17 mouse cellular contexts compared by ENCODE assay signal in the genomic region with DNA sequence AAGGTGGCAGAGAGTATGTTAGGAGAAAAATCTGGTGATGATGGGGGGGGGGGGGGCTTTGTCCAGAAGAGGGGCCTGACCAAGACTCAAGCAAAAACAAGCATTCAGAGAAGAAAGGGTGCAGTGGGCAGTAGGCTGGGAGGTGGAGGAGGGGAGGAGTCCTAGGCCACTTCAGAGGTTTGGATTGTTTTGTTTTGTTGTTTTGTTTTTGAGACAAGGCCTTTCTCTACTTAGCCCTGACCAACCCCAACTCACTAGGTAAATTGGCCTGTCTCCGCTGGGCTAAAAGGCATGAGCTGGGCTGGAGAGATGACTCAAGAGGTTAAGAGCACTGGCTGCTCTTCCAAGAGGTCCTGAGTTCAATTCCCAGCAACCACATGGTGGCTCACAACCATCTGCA. TPM values are rescaled to one million over a fixed set of nuclear protein-coding genes. Genes with fewer than 3 reads are reported as not detected.
DNase-seq lines count a peak whose midpoint lies in the region; ATAC-seq lines count a peak whose summit lies in the region.
"Had no signal": no experiment of that assay in that cellular context is flagged by ENCODE, and none has a peak within 500 bp of the region (broad histone marks: within the 10 kb centered on the region; RNA-seq: fewer than 3 reads in every experiment).

No protein-coding gene starts in this region.

- no peak overlapping the region for H3K4me2 ChIP-seq in hindbrain, embryonic 13.5 days
- no peak overlapping the region for H3K4me2 ChIP-seq in hindbrain, embryonic 16.5 days (ENCODE audit: low read length)
- no peak overlapping the region for H3K4me2 ChIP-seq in midbrain, embryonic 11.5 days
- no peak overlapping the region for H3K4me2 ChIP-seq in midbrain, embryonic 16.5 days (ENCODE audit: low read length)
- 0 out of 2 replicates have a peak overlapping the region, but pooled peaks have one; percentile 31 for H3K4me2 ChIP-seq in midbrain, embryonic 12.5 days (replicated peaks)
- H3K4me2 ChIP-seq: forebrain, embryonic 15.5 days; liver, embryonic 15.5 days had no signal

- H3K36me3 ChIP-seq in hindbrain, embryonic 13.5 days: peaks cover 13% of the 10 kb centered on the region
- peaks cover 4% of the 10 kb centered on the region; the same call in 1 of the 2 replicates for H3K36me3 ChIP-seq in hindbrain, embryonic 16.5 days (ENCODE audit: control insufficient read depth, insufficient read depth, low read length)
- H3K36me3 ChIP-seq in midbrain, embryonic 11.5 days (ENCODE audit: control insufficient read depth, insufficient read depth, low read length): no peaks in the 10 kb centered on the region
- H3K36me3 ChIP-seq in midbrain, embryonic 16.5 days (ENCODE audit: control insufficient read depth, insufficient read depth, low read length): no peaks in the 10 kb centered on the region
- H3K36me3 ChIP-seq in midbrain, embryonic 12.5 days: peaks cover 9% of the 10 kb centered on the region; the same call in 1 of the 2 replicates
- H3K36me3 ChIP-seq: forebrain, embryonic 15.5 days; liver, embryonic 15.5 days had no signal

- no peak overlapping the region for H3K4me3 ChIP-seq in hindbrain, embryonic 13.5 days
- no peak overlapping the region for H3K4me3 ChIP-seq in hindbrain, embryonic 16.5 days (ENCODE audit: low read length)
- no peak overlapping the region for H3K4me3 ChIP-seq in midbrain, embryonic 11.5 days (ENCODE audit: low read depth, low read length)
- H3K4me3 ChIP-seq in midbrain, embryonic 16.5 days (ENCODE audit: low read depth, low read length): no peak overlapping the region
- no peak overlapping the region for H3K4me3 ChIP-seq in midbrain, embryonic 12.5 days
- H3K4me3 ChIP-seq: embryonic facial prominence, embryonic 13.5 days; forebrain, embryonic 15.5 days; liver, embryonic 15.5 days had no signal

- H3K4me1 ChIP-seq in hindbrain, embryonic 13.5 days (replicated peaks): peaks cover 25% of the 10 kb centered on the region
- peaks cover 14% of the 10 kb centered on the region for H3K4me1 ChIP-seq in hindbrain, embryonic 16.5 days (ENCODE audit: control insufficient read depth, insufficient read depth, low read depth, low read length)
- H3K4me1 ChIP-seq in midbrain, embryonic 11.5 days (ENCODE audit: control insufficient read depth, insufficient read depth, low read length): peaks cover 19% of the 10 kb centered on the region
- peaks cover 12% of the 10 kb centered on the region for H3K4me1 ChIP-seq in midbrain, embryonic 16.5 days (ENCODE audit: control insufficient read depth, insufficient read depth, low read length)
- peaks cover 23% of the 10 kb centered on the region for H3K4me1 ChIP-seq in midbrain, embryonic 12.5 days

- H3K27ac ChIP-seq in hindbrain, embryonic 13.5 days: no peak overlapping the region
- no peak overlapping the region for H3K27ac ChIP-seq in hindbrain, embryonic 16.5 days (ENCODE audit: low read depth, low read length)
- peak overlapping the region; percentile 67 for H3K27ac ChIP-seq in midbrain, embryonic 11.5 days (ENCODE audit: low read depth, low read length)
- H3K27ac ChIP-seq in midbrain, embryonic 16.5 days (ENCODE audit: low read length): no peak overlapping the region
- peak overlapping the region; percentile 76 for H3K27ac ChIP-seq in midbrain, embryonic 12.5 days (replicated peaks)
- H3K27ac ChIP-seq: liver, embryonic 15.5 days had no signal

- DNase-seq in midbrain, embryonic 11.5 days (ENCODE audit: low spot score, missing footprints): no peak
- DNase-seq in R1 (ENCODE audit: low read depth, low spot score): peak; percentile 63
- DNase-seq in cerebellum, postnatal 10 days: no peak
- DNase-seq: cerebellum, postnatal 36 days; gastrocnemius, adult 2 months; kidney, adult 2 months; layer of hippocampus, postnatal 36 days had no signal

- no peak for ATAC-seq in hindbrain, embryonic 13.5 days (ENCODE audit: low FRiP score)
- no peak for ATAC-seq in hindbrain, embryonic 16.5 days
- 0 out of 2 replicates have a peak, but pooled peaks have one; percentile 8 for ATAC-seq in midbrain, embryonic 11.5 days (ENCODE audit: low FRiP score)
- ATAC-seq in midbrain, embryonic 16.5 days: no peak
- ATAC-seq in midbrain, embryonic 12.5 days (ENCODE audit: low FRiP score, low read depth): no peak
- ATAC-seq in CD4-positive, CD25-positive, alpha-beta regulatory T cell, adult 4 months: no peak

- H3K27me3 ChIP-seq in hindbrain, embryonic 13.5 days: peaks cover 31% of the 10 kb centered on the region
- H3K27me3 ChIP-seq in hindbrain, embryonic 16.5 days (replicated peaks; ENCODE audit: control insufficient read depth, insufficient read depth, low read length): peaks cover 2% of the 10 kb centered on the region
- H3K27me3 ChIP-seq in midbrain, embryonic 11.5 days (ENCODE audit: control insufficient read depth, insufficient read depth, low read length): peaks cover 2% of the 10 kb centered on the region
- 0 out of 2 replicates have a peak, but pooled peaks cover 2% of the 10 kb centered on the region for H3K27me3 ChIP-seq in midbrain, embryonic 16.5 days (ENCODE audit: control insufficient read depth, insufficient read depth, low read depth, low read length)
- H3K27me3 ChIP-seq in midbrain, embryonic 12.5 days: peaks cover 22% of the 10 kb centered on the region
- H3K27me3 ChIP-seq: forebrain, embryonic 15.5 days; Patski had no signal

- 55% methylated on average over 1 of the region's 1 CpGs for WGBS in hindbrain, embryonic 13.5 days
- 45% methylated on average over 1 of the region's 1 CpGs for WGBS in hindbrain, embryonic 16.5 days
- WGBS in midbrain, embryonic 11.5 days: 42% methylated on average over 1 of the region's 1 CpGs
- WGBS in midbrain, embryonic 16.5 days: 64% methylated on average over 1 of the region's 1 CpGs
- WGBS in midbrain, embryonic 12.5 days: 37% methylated on average over 1 of the region's 1 CpGs

- no peaks in the 10 kb centered on the region for H3K9me3 ChIP-seq in hindbrain, embryonic 13.5 days
- H3K9me3 ChIP-seq in hindbrain, embryonic 16.5 days (ENCODE audit: control insufficient read depth, low read length): no peaks in the 10 kb centered on the region
- H3K9me3 ChIP-seq in midbrain, embryonic 11.5 days (ENCODE audit: control insufficient read depth, low read length): no peaks in the 10 kb centered on the region
- H3K9me3 ChIP-seq in midbrain, embryonic 16.5 days (replicated peaks; ENCODE audit: control insufficient read depth, low read length, poor library complexity, severe bottlenecking): no peaks in the 10 kb centered on the region
- no peaks in the 10 kb centered on the region for H3K9me3 ChIP-seq in midbrain, embryonic 12.5 days
- H3K9me3 ChIP-seq: embryonic facial prominence, embryonic 13.5 days; forebrain, embryonic 15.5 days; liver, embryonic 15.5 days had no signal

- H3K9ac ChIP-seq in hindbrain, embryonic 13.5 days: 0 out of 2 replicates have a peak overlapping the region, but pooled peaks have one; percentile 56
- no peak overlapping the region; the same call in 1 of the 2 replicates for H3K9ac ChIP-seq in hindbrain, embryonic 16.5 days (ENCODE audit: low read depth, low read length)
- H3K9ac ChIP-seq in midbrain, embryonic 11.5 days (ENCODE audit: low read length): peak overlapping the region; percentile 39; the same call in 1 of the 2 replicates
- no peak overlapping the region for H3K9ac ChIP-seq in midbrain, embryonic 16.5 days (ENCODE audit: low read depth, low read length)
- H3K9ac ChIP-seq in midbrain, embryonic 12.5 days (replicated peaks): no peak overlapping the region; the same call in 1 of the 2 replicates
- H3K9ac ChIP-seq: forebrain, embryonic 15.5 days; liver, embryonic 15.5 days had no signal

RNA-seq across cellular contexts. Expression of gene Cpsf4l, which starts 1.2 kb away (rescaled TPM):
- polyA plus RNA-seq in hindbrain, embryonic 13.5 days (2015; fragmentation: Nextera tagmentation; extraction: Ambion mirVana): 0.48 and 0.52 TPM in 2 replicates
- 0.19 and 0.26 TPM in 2 replicates for polyA plus RNA-seq in hindbrain, embryonic 16.5 days (2015; fragmentation: Nextera tagmentation; extraction: Ambion mirVana)
- 0.30 and 0.57 TPM in 2 replicates for polyA plus RNA-seq in midbrain, embryonic 11.5 days (2014; fragmentation: Nextera tagmentation; extraction: Ambion mirVana)
- polyA plus RNA-seq in midbrain, embryonic 16.5 days (2015; fragmentation: Nextera tagmentation; extraction: Ambion mirVana): 0.25 and 0.58 TPM in 2 replicates
- 0.48 and 0.50 TPM in 2 replicates for polyA plus RNA-seq in midbrain, embryonic 12.5 days (2016; fragmentation: Nextera tagmentation; extraction: Ambion mirVana)
- 1 to 10 TPM in 1 of 2 experiments, not detected in 1; 1.0 TPM for polyA plus RNA-seq in CD4-positive, CD25-positive, alpha-beta regulatory T cell, adult 4 months (2017; shearing (Covaris generic))
- polyA plus RNA-seq: liver, embryonic 15.5 days; spleen, adult 2 months had no signal

RNA-seq across cellular contexts. Expression of gene D11Wsu47e, which starts 26.8 kb away (rescaled TPM):
- 21.9 and 22.4 TPM in 2 replicates for polyA plus RNA-seq in hindbrain, embryonic 13.5 days (2015; fragmentation: Nextera tagmentation; extraction: Ambion mirVana)
- 22.9 and 24.5 TPM in 2 replicates for polyA plus RNA-seq in hindbrain, embryonic 16.5 days (2015; fragmentation: Nextera tagmentation; extraction: Ambion mirVana)
- 23.3 and 23.4 TPM in 2 replicates for polyA plus RNA-seq in midbrain, embryonic 11.5 days (2014; fragmentation: Nextera tagmentation; extraction: Ambion mirVana)
- 24.5 and 25.8 TPM in 2 replicates for polyA plus RNA-seq in midbrain, embryonic 16.5 days (2015; fragmentation: Nextera tagmentation; extraction: Ambion mirVana)
- polyA plus RNA-seq in midbrain, embryonic 12.5 days (2016; fragmentation: Nextera tagmentation; extraction: Ambion mirVana): 24.3 and 26.2 TPM in 2 replicates
- polyA plus RNA-seq in CD4-positive, CD25-positive, alpha-beta regulatory T cell, adult 4 months (2017; shearing (Covaris generic)): 10 to 100 TPM in 1 of 2 experiments, 1 to 10 TPM in 1; 8.0 to 11.3 TPM

RNA-seq across cellular contexts. Expression of gene Fam104a, which starts 27.1 kb away (rescaled TPM):
- 45.0 and 46.9 TPM in 2 replicates for polyA plus RNA-seq in hindbrain, embryonic 13.5 days (2015; fragmentation: Nextera tagmentation; extraction: Ambion mirVana)
- 39.1 and 42.2 TPM in 2 replicates for polyA plus RNA-seq in hindbrain, embryonic 16.5 days (2015; fragmentation: Nextera tagmentation; extraction: Ambion mirVana)
- polyA plus RNA-seq in midbrain, embryonic 11.5 days (2014; fragmentation: Nextera tagmentation; extraction: Ambion mirVana): 50.9 and 54.6 TPM in 2 replicates
- 37.4 and 37.9 TPM in 2 replicates for polyA plus RNA-seq in midbrain, embryonic 16.5 days (2015; fragmentation: Nextera tagmentation; extraction: Ambion mirVana)
- 49.5 and 50.5 TPM in 2 replicates for polyA plus RNA-seq in midbrain, embryonic 12.5 days (2016; fragmentation: Nextera tagmentation; extraction: Ambion mirVana)
- polyA plus RNA-seq in CD4-positive, CD25-positive, alpha-beta regulatory T cell, adult 4 months (2017; shearing (Covaris generic)): 10 to 100 TPM; 13.9 to 15.0 TPM

RNA-seq across cellular contexts. Expression of gene Cdc42ep4, which starts 40.6 kb away (rescaled TPM):
- polyA plus RNA-seq in hindbrain, embryonic 13.5 days (2015; fragmentation: Nextera tagmentation; extraction: Ambion mirVana): 73.0 and 73.7 TPM in 2 replicates
- polyA plus RNA-seq in hindbrain, embryonic 16.5 days (2015; fragmentation: Nextera tagmentation; extraction: Ambion mirVana): 72.2 and 80.1 TPM in 2 replicates
- 54.6 and 60.4 TPM in 2 replicates for polyA plus RNA-seq in midbrain, embryonic 11.5 days (2014; fragmentation: Nextera tagmentation; extraction: Ambion mirVana)
- 73.2 and 75.0 TPM in 2 replicates for polyA plus RNA-seq in midbrain, embryonic 16.5 days (2015; fragmentation: Nextera tagmentation; extraction: Ambion mirVana)
- polyA plus RNA-seq in midbrain, embryonic 12.5 days (2016; fragmentation: Nextera tagmentation; extraction: Ambion mirVana): 102 and 104 TPM in 2 replicates
- polyA plus RNA-seq in CD4-positive, CD25-positive, alpha-beta regulatory T cell, adult 4 months (2017; shearing (Covaris generic)): 1 to 10 TPM; 2.1 to 2.3 TPM

Comparison
In these comparisons a context has a peak if more than half of its experiments do, and no peak if none do; other contexts are left out.
1. H3K27ac ChIP-seq: peak in midbrain, embryonic 11.5 days (single experiment) and midbrain, embryonic 12.5 days (single experiment); none in hindbrain, embryonic 13.5 days (single experiment), hindbrain, embryonic 16.5 days (single experiment) and midbrain, embryonic 16.5 days (single experiment).
2. H3K9ac ChIP-seq: peak in hindbrain, embryonic 13.5 days (single experiment) and midbrain, embryonic 11.5 days (single experiment); none in hindbrain, embryonic 16.5 days (single experiment), midbrain, embryonic 16.5 days (single experiment) and midbrain, embryonic 12.5 days (single experiment).